Mouse (Mus musculus) ES-Bruce4 (cell line): ENCODE measurements at regions not wholly inside any gene's neighbourhood (a gene's known extent, or its start where the extent isn't known, plus 50 kb on each side); places are given as distances from the start of the nearest gene placed in this dataset.

Experiments used
- H3K27ac ChIP-seq: 2 replicates; pipeline ENCODE4 v1.5.1; 2012; ENCODE audit warnings: low read length, inconsistent platforms; ENCODE audit not compliant: insufficient read depth
- H3K27me3 ChIP-seq: 2 replicates; pipeline ENCODE4 v1.6.1; 2012; ENCODE audit warnings: mild to moderate bottlenecking, low read length, inconsistent platforms; ENCODE audit not compliant: control insufficient read depth, poor library complexity, insufficient read depth, severe bottlenecking
- H3K36me3 ChIP-seq: 2 replicates; pipeline ENCODE4 v1.6.1; 2012; ENCODE audit warnings: inconsistent platforms, mild to moderate bottlenecking, low read length, moderate library complexity; ENCODE audit not compliant: control insufficient read depth, poor library complexity, insufficient read depth, severe bottlenecking
- H3K4me1 ChIP-seq: one replicate; pipeline ENCODE4 v1.8.1; 2011; ENCODE audit warnings: low read length; ENCODE audit not compliant: control insufficient read depth, insufficient read depth
- H3K4me3 ChIP-seq: 2 replicates; pipeline ENCODE4 v1.5.1; 2011; ENCODE audit warnings: low read depth, mild to moderate bottlenecking, low read length
- H3K9ac ChIP-seq: 2 replicates; pipeline ENCODE4 v1.6.1; 2012; ENCODE audit warnings: low read depth, mild to moderate bottlenecking, inconsistent platforms; ENCODE audit not compliant: poor library complexity, severe bottlenecking
- H3K9me3 ChIP-seq: replicated peaks from 2 replicates; pipeline ENCODE4 v1.6.1; 2012; ENCODE audit warnings: mild to moderate bottlenecking, low read length, inconsistent platforms; ENCODE audit not compliant: control insufficient read depth, poor library complexity, insufficient read depth, severe bottlenecking
- CTCF ChIP-seq: IDR thresholded peaks from one replicate; pipeline ENCODE4 v1.8.1; 2011; ENCODE audit warnings: low read depth, low read length
- EP300 ChIP-seq: IDR thresholded peaks from 2 replicates; pipeline ENCODE4 v1.6.1; 2011; ENCODE audit warnings: low read depth, low read length; ENCODE audit not compliant: insufficient read depth
- POLR2A ChIP-seq: IDR thresholded peaks from one replicate; pipeline ENCODE4 v1.8.1; 2011; ENCODE audit warnings: low read length; ENCODE audit not compliant: insufficient read depth

DNA sequence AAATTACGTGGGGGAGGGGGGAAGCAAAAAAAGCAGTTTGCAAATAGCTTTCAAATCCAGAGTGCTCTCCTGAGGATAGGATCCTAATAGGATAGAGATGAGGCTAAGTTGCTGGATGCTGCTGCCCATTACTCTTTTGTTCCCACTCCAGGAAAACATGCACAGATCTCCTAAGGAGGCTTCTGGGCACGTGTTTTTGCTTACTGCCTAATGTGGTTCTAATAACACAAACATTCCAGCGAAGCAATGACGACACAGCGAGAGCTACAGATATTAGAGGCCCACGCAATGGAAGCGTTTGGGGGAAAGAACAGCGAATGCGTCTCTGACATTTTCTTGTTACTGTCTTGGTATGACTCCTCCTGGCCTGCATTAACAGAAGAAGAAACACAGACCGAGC is 179.0 kb upstream of the Gm765 start:
- Histone ChIP-seq H3K27me3 (no peaks in the 10 kb centered on the region), H3K9ac (no peak overlapping the region), H3K9me3 (no peaks in the 10 kb centered on the region), H3K4me1 (no peaks in the 10 kb centered on the region), H3K4me3 (no peak overlapping the region), H3K27ac (no peak overlapping the region), H3K36me3 (no peaks in the 10 kb centered on the region)
- TF ChIP-seq EP300 (no peak), POLR2A (no peak), CTCF (no peak)

DNA sequence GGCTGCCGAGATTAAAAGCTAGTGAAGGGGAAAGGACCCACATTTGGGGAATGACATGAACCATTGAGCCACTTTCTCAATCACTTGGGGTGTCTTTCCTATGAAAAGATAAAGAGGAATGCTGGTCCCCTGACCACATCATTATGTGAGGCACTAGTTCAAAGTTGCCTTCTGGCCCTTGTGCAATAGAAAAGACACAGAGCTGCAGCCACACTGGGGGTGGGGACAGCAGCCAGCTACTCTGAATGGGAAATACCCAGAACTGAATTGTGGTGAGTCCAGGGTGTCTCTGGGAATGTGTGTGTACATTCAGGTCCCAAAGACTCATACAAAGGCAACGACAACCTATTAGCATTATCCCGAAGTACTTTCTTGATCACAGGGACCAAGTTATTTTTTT is 172.3 kb upstream of the Gm765 start:
- no peak overlapping the region for H3K4me3 ChIP-seq
- no peaks in the 10 kb centered on the region for H3K27me3 ChIP-seq
- H3K36me3 ChIP-seq = no peaks in the 10 kb centered on the region
- no peaks in the 10 kb centered on the region for H3K9me3 ChIP-seq
- H3K27ac ChIP-seq = no peak overlapping the region
- H3K4me1 ChIP-seq = no peaks in the 10 kb centered on the region
- no peak for TF ChIP-seq CTCF
- TF ChIP-seq POLR2A = no peak
- no peak for TF ChIP-seq EP300
- no peak overlapping the region for H3K9ac ChIP-seq

DNA sequence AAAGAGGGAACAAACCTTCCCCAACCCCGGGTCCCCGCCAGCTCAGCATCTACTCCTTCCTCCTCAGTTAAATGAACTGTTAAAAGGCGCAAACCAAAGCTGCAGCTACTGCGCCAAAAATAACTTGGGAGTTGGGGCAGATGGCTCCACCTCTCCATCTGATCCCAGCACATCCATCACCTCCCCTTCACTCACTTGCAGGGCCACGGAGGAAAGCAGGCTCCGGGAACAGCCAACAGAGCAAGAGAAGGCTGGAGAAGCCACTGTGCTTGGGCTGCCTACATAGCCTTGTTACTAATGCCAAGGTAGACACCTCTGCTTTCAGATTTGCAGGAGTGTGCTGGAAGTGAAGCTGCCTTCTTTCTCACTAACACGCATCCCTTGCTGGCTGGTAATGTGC is 171.8 kb upstream of the Gm765 start:
- TF ChIP-seq EP300 (no peak), POLR2A (no peak), CTCF (no peak)
- Histone ChIP-seq H3K9ac (no peak overlapping the region), H3K9me3 (no peaks in the 10 kb centered on the region), H3K27me3 (no peaks in the 10 kb centered on the region), H3K27ac (no peak overlapping the region), H3K4me3 (no peak overlapping the region), H3K4me1 (no peaks in the 10 kb centered on the region), H3K36me3 (no peaks in the 10 kb centered on the region)

DNA sequence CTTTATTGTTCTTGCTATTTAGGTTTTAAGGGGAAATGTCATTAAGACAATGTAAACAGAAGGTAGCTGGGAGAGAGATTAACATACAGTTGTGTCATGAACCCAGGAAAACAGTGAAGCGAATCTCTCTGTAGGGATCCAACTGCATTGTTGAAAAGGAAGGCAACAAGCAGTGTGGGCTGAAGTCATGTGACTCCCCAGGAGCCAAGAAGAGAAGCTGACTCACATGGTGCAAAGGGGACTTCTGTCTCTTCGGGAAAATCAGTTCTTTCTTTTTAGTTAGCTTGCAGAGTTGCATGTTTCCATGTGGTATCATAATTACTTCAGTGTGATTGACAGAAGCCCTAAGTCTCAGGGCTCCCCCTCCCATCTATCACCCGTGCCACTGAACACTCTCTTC is 170.7 kb upstream of the Gm765 start:
- Histone ChIP-seq H3K4me3 (no peak overlapping the region), H3K27ac (no peak overlapping the region), H3K4me1 (no peaks in the 10 kb centered on the region), H3K9me3 (no peaks in the 10 kb centered on the region), H3K36me3 (no peaks in the 10 kb centered on the region), H3K27me3 (no peaks in the 10 kb centered on the region), H3K9ac (no peak overlapping the region)
- TF ChIP-seq POLR2A (no peak), CTCF (no peak), EP300 (no peak)

DNA sequence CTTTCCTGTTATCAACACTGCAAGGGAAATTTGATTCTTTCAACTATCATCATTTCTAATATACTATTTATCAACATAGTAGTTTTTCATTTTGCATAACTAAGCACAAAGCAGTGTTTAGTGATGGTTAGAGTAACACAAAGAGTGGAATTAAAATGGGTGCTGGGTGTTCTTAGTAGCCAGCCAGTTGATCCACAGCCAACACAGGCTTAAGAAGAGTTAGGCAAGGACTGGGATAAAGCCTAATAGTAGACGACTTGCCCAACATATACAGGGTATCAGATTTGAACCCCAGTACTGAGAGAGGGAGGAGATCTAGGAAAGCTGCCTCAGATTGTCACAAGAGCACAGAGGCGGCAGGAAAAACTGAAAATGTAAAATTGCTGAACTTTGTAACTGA is 160.2 kb upstream of the Gm765 start:
- H3K36me3 ChIP-seq = no peaks in the 10 kb centered on the region
- H3K9me3 ChIP-seq = no peaks in the 10 kb centered on the region
- TF ChIP-seq POLR2A = no peak
- TF ChIP-seq EP300 = no peak
- TF ChIP-seq CTCF = no peak

DNA sequence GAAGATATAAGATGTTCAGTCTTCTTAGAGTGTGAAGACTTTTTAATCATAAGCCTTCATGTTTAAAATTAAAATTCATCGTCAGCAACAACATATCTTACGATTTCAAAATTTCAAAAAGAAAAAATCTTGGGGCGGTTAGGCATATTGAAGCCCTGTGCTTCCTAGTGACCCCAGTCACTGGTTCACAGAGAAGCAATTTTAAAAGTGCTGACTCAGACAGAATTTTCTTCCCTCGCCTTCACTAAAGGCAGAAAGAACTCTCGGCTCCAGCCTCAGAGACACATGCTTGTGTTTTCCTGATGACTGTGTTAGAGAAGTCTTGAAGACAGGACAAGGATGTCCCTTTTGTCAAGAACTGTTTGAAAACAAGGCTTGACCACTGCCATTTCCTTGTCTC is 157.2 kb upstream of the Gm765 start:
- H3K4me3 ChIP-seq = no peak overlapping the region
- TF ChIP-seq POLR2A = no peak
- no peak for TF ChIP-seq EP300
- TF ChIP-seq CTCF = no peak
- H3K9ac ChIP-seq = no peak overlapping the region
- H3K27ac ChIP-seq = no peak overlapping the region
- H3K36me3 ChIP-seq = no peaks in the 10 kb centered on the region
- H3K9me3 ChIP-seq = no peaks in the 10 kb centered on the region
- no peaks in the 10 kb centered on the region; the same call in 1 of the 2 replicates for H3K27me3 ChIP-seq
- H3K4me1 ChIP-seq = no peaks in the 10 kb centered on the region

More for the DNA sequence above, 160.2 kb upstream of the Gm765 start:
- H3K9ac ChIP-seq = no peak overlapping the region
- no peak overlapping the region for H3K27ac ChIP-seq
- H3K4me3 ChIP-seq = no peak overlapping the region
- no peaks in the 10 kb centered on the region; the same call in 1 of the 2 replicates for H3K27me3 ChIP-seq
- no peaks in the 10 kb centered on the region for H3K4me1 ChIP-seq

DNA sequence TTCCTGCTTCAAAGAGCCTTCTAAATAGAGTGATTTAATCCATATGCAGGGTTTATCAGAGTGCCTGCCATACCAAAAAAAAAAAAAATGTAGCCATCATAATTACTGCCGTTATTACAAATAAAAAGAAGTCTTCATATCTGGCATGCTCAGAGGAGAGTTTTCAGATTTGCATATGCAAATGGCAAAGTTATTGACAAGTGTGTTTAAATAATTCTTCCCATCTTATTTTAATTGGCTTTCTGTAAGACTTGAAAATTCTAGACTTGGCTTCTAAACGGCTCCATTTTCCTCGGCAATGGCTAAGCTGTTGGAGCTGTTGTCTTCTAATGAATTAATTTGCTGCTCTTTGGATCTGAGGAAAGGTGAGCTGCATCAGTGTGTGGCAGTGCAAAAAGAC is 144.1 kb upstream of the Gm765 start:
- Histone ChIP-seq H3K36me3 (no peaks in the 10 kb centered on the region), H3K9ac (no peak overlapping the region), H3K4me1 (no peaks in the 10 kb centered on the region), H3K4me3 (no peak overlapping the region), H3K27me3 (no peaks in the 10 kb centered on the region; the same call in 1 of the 2 replicates), H3K27ac (no peak overlapping the region), H3K9me3 (no peaks in the 10 kb centered on the region)
- no peak for TF ChIP-seq CTCF
- no peak for TF ChIP-seq POLR2A
- TF ChIP-seq EP300 = no peak
